Mouse (Mus musculus) hindbrain, embryonic 11.5 days (tissue): ENCODE measurements around the gene Cdca3. TPM values are rescaled to one million over a fixed set of nuclear protein-coding genes. Genes with fewer than 3 reads are reported as not detected.

Experiments used
- ATAC-seq: fragments of 200-750 bp; cut with Nextera tagmentation; 2 replicates; pipeline ENCODE4 v1.8.0; 2017; ENCODE audit warnings: mild to moderate bottlenecking, moderate TSS enrichment, moderate library complexity; ENCODE audit not compliant: low FRiP score
- DNase-seq: peaks from one replicate; pipeline ENCODE4 v3.0.0-alpha.2; 2015; ENCODE audit warnings: low spot score
- H3K27ac ChIP-seq: fragments of 300-500 bp; sonication (generic); 2 replicates; pipeline ENCODE4 v1.5.1; 2014; ENCODE audit warnings: mild to moderate bottlenecking, low read depth, low read length
- H3K27me3 ChIP-seq: fragments of 300-500 bp; sonication (generic); 2 replicates; pipeline ENCODE4 v1.6.1; 2014; ENCODE audit warnings: mild to moderate bottlenecking, low read length, moderate library complexity, mixed read lengths; ENCODE audit not compliant: control insufficient read depth, insufficient read depth
- H3K36me3 ChIP-seq: fragments of 300-500 bp; sonication (generic); 2 replicates; pipeline ENCODE4 v1.6.1; 2014; ENCODE audit warnings: mild to moderate bottlenecking, low read length, moderate library complexity, mixed read lengths; ENCODE audit not compliant: control insufficient read depth, insufficient read depth
- H3K4me1 ChIP-seq: fragments of 300-500 bp; sonication (generic); replicated peaks from 2 replicates; pipeline ENCODE4 v1.6.1; 2014; ENCODE audit warnings: low read length, mixed read lengths; ENCODE audit not compliant: control insufficient read depth, insufficient read depth
- H3K4me2 ChIP-seq: fragments of 300-500 bp; sonication (generic); replicated peaks from 2 replicates; pipeline ENCODE4 v1.6.1; 2014; ENCODE audit warnings: mild to moderate bottlenecking, low read depth, low read length
- H3K4me3 ChIP-seq: fragments of 300-500 bp; sonication (generic); 2 replicates; pipeline ENCODE4 v1.5.1; 2014; ENCODE audit warnings: low read depth, low read length
- H3K9ac ChIP-seq: fragments of 300-500 bp; sonication (generic); 2 replicates; pipeline ENCODE4 v1.6.1; 2014; ENCODE audit warnings: low read depth, low read length
- H3K9me3 ChIP-seq: fragments of 300-500 bp; sonication (generic); 2 replicates; pipeline ENCODE4 v1.6.1; 2016; ENCODE audit warnings: low read length; ENCODE audit not compliant: control insufficient read depth
- WGBS: fragments of 180-500 bp; shearing (Covaris S2); extraction: QIAGEN DNeasy Blood & Tissue Kit; methylation state at CpG from one replicate; pipeline ENCODE4 v1.1.7; 2014; 5-methylcytosine and 5-hydroxymethylcytosine counted together
- polyA plus RNA-seq: library from polyadenylated mRNA; unstranded; fragments of >200 nt; fragmentation: Nextera tagmentation; extraction: Ambion mirVana; gene quantifications from 2 replicates; pipeline ENCODE4 v1.2.1, GENCODE M21; 2014

The Cdca3 gene
- polyA plus RNA-seq, 1 experiment from 2014 or later, result 193 TPM

DNA sequence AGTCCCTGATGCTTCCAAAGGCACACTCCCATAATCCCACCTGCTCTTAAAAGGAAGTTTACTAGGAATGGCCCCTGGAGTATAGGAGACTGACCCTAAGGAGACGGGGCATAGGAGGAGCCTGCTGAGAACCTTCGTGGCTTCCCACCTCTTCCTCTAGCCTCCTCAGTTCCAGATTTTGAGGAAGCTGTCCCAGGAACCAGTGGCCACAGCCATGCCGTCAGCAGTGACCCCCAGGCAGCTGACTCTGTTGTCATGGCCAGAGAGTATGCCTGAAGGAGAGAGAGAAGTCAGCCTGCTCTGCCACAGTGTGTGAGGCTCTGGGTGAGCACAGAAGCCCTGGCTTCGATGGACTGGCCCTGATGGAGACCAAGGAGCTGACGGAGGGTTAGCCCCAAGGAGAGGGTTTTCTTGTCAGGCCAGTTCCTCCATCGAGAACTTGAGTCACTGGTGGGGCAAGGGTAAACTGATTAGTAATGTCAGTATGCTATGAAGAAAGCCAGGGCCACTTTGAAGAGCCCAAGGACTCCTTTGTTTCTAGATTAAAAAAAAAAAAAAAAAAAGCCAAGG, 5.2 kb downstream of the Cdca3 start:
- DNase-seq, result no peak

DNA sequence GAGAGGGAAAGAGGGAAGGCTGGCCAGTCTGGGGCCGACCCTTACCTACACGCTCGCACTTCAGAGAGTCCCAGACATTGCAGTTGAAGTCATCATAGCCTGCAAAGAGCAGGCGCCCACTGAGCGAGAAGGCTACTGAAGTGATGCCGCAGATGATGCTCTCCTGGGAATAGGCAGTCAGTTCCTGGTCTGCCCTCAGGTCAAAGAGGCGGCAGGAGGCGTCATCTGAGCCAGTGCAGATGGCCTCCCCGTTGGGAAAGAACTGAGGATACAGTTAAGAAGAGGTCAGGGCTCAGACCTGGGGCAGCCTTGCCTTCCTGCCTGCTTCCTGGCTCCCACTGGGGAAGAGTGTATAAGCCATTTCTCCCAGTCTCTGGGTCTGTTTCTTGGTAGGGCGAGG, 6.2 kb downstream of the Cdca3 start:
- no peak for ATAC-seq
- H3K27ac ChIP-seq, result no peak overlapping the region
- H3K4me1 ChIP-seq, result peaks cover 10% of the 10 kb centered on the region
- H3K27me3 ChIP-seq, result no peaks in the 10 kb centered on the region
- no peak for DNase-seq
- H3K9me3 ChIP-seq, result no peaks in the 10 kb centered on the region
- H3K4me3 ChIP-seq, result no peak overlapping the region
- H3K9ac ChIP-seq, result no peak overlapping the region
- WGBS, result 54% methylated on average over 10 of the region's 10 CpGs
- no peak overlapping the region for H3K4me2 ChIP-seq
- 0 out of 2 replicates have a peak, but pooled peaks cover 3% of the 10 kb centered on the region for H3K36me3 ChIP-seq

More for the DNA sequence above, 5.2 kb downstream of the Cdca3 start:
- H3K4me3 ChIP-seq, result no peak overlapping the region
- no peak overlapping the region for H3K4me2 ChIP-seq
- no peak overlapping the region for H3K27ac ChIP-seq
- ATAC-seq, result no peak
- H3K27me3 ChIP-seq, result no peaks in the 10 kb centered on the region
- 0 out of 2 replicates have a peak, but pooled peaks cover 3% of the 10 kb centered on the region for H3K36me3 ChIP-seq
- H3K9me3 ChIP-seq, result no peaks in the 10 kb centered on the region
- H3K4me1 ChIP-seq, result 0 out of 2 replicates have a peak, but pooled peaks cover 7% of the 10 kb centered on the region
- WGBS, result 86% methylated on average over 6 of the region's 6 CpGs
- H3K9ac ChIP-seq, result no peak overlapping the region

DNA sequence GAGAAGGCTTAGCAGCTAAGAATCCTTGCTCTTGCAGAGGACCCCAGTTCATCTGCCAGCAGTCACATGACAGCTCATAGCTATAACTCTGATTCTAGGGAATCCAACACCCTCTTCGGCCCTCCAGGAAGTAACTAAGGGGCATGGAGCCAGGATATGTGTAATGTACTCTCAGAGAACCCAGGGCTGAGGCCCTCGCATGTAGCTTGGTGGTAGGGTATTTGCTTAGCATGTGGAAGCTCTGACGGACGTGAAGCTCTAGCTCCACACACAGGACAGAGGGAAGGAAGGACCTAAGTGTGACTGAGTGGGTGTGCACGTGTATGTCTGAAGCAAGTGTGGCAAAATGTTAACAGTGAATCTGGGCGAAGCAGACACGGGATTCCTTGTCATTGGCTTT, 7.1 kb downstream of the Cdca3 start:
- ATAC-seq (no peak), DNase-seq (no peak)
- WGBS, result 81% methylated on average over 7 of the region's 7 CpGs
- no peak overlapping the region for H3K9ac ChIP-seq
- no peak overlapping the region for H3K4me2 ChIP-seq
- H3K9me3 ChIP-seq, result no peaks in the 10 kb centered on the region
- H3K27me3 ChIP-seq, result no peaks in the 10 kb centered on the region
- H3K27ac ChIP-seq, result no peak overlapping the region
- H3K4me3 ChIP-seq, result no peak overlapping the region
- H3K36me3 ChIP-seq, result peaks cover 3% of the 10 kb centered on the region; the same call in 1 of the 2 replicates
- H3K4me1 ChIP-seq, result peaks cover 8% of the 10 kb centered on the region

DNA sequence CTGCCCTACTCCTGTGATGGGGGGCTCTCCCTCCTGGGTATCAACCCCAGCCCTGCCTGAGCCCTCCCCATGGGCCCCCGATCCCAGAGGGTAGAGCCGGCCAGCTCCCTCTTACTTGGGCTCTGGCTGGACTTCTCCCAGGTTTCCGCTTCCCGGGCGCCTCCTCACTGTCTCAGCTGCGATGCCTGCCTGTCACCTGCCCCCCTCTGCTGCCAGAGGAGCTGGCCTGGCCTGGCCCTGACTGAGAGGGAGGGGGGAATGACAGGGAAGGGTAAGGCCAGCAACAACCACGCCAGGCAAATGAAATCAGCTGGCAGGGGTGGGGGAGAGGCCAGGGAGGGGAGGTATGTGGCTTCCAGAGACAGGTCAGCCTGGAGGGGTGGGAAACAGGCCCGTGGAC, 10.5 kb downstream of the Cdca3 start:
- Histone ChIP-seq H3K9ac (peak overlapping the region; percentile 3; the same call in 1 of the 2 replicates), H3K4me2 (no peak overlapping the region), H3K4me1 (peaks cover 5% of the 10 kb centered on the region), H3K27me3 (no peaks in the 10 kb centered on the region), H3K9me3 (no peaks in the 10 kb centered on the region), H3K36me3 (no peaks in the 10 kb centered on the region; the same call in 1 of the 2 replicates), H3K27ac (no peak overlapping the region), H3K4me3 (no peak overlapping the region)
- ATAC-seq (peak; percentile 43; the same call in 1 of the 2 replicates), DNase-seq (no peak)
- WGBS, result 18% methylated on average over 8 of the region's 8 CpGs

DNA sequence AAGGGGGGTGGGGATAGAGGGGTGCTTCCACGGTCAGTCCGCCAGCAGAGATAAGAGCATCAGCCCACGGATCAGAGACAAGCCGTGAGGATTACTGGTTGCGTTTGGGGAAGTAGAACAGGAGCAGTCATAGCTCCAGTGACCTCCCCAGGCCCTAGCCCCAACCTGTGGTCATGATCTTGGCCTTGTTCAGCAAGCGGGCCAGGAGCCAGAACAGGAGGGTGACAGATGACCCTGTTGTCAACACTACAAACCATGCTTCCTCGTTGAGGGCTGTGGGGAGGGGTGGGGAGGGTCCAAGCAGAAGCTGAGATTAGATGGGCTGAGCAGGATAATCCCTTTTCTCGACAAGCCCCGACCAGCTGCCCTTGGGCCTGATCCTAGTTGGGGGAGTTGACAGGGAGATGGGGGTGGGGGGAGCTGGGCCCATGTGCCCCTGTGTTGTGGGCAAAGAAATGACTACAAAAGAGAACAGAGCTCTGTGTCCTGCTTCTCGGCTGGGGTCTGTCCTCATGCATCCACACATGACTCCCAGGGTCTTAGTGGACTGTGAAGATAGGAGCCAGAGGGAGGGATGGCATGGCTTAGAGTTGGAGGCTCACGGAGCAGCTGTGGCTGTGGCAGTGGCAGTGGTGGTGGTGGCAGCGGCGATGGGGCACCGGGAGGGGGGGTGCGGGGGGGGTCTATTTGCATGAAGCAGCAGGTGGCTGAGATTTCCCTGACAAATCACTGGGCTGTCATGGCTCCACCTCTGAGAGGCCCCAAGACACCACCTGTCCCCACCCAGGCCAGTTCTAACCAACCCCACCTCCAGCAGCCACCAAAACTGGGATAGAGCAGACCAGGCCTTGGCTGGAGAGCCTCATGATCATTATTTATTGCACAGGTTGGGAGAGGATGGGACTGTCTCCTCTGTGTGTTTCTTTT, 11.2 kb downstream of the Cdca3 start, which contains the start of gene Gnb3:
Gnb3 (minus strand) TSS at position 35 of the 927 bp plus-strand sequence.
- Histone ChIP-seq H3K4me1 (peaks cover 5% of the 10 kb centered on the region), H3K27me3 (no peaks in the 10 kb centered on the region), H3K4me3 (no peak within 1 kb of the TSS), H3K36me3 (no peaks in the 10 kb centered on the region; the same call in 1 of the 2 replicates), H3K9ac (peak within 1 kb of the TSS; percentile 3; the same call in 1 of the 2 replicates), H3K4me2 (no peak within 1 kb of the TSS), H3K27ac (no peak within 1 kb of the TSS), H3K9me3 (no peaks in the 10 kb centered on the region)
- WGBS, result 30% methylated on average over 15 of the region's 15 CpGs
- DNase-seq (no peak), ATAC-seq (no peak)

GRCm38 (mm10) chr6:124847305-124847704, 18.0 kb downstream of the Cdca3 start:
- Histone ChIP-seq H3K4me2 (no peak overlapping the region), H3K9me3 (no peaks in the 10 kb centered on the region), H3K4me1 (no peaks in the 10 kb centered on the region), H3K36me3 (no peaks in the 10 kb centered on the region), H3K27me3 (no peaks in the 10 kb centered on the region), H3K27ac (no peak overlapping the region), H3K9ac (no peak overlapping the region), H3K4me3 (no peak overlapping the region)
- 9% methylated on average over 9 of the region's 9 CpGs for WGBS
- ATAC-seq (peak; percentile 85), DNase-seq (peak; percentile 99)

DNA sequence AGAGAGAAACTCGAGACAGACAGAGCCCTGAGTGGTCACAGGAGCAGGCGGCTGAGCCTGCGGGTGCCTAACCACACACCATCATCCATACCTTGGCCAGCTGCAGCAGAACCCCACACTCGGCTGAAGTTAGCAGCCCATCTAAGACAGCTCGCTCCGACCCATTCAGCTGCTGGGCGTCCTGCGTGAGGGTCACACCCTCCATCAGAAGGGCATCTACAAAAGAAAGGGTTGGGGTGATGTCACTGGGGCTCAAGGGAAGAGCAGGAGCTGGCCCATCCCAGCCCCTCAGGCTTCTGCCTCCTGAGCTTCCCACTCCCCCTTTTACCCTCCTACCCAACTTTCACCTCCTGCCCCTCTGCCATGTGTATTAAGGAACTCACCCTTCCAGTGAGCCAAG, 21.2 kb downstream of the Cdca3 start:
- Histone ChIP-seq H3K9ac (no peak overlapping the region), H3K27me3 (no peaks in the 10 kb centered on the region), H3K27ac (no peak overlapping the region), H3K4me1 (no peaks in the 10 kb centered on the region), H3K4me3 (no peak overlapping the region), H3K9me3 (no peaks in the 10 kb centered on the region), H3K36me3 (no peaks in the 10 kb centered on the region), H3K4me2 (no peak overlapping the region)
- 62% methylated on average over 8 of the region's 8 CpGs for WGBS
- DNase-seq (no peak), ATAC-seq (no peak)

- ATAC-seq, result no peak
- Histone ChIP-seq H3K27me3 (no peaks in the 10 kb centered on the region), H3K4me3 (no peak overlapping the region), H3K4me1 (0 out of 2 replicates have a peak, but pooled peaks cover 2% of the 10 kb centered on the region), H3K4me2 (no peak overlapping the region), H3K9ac (no peak overlapping the region), H3K9me3 (no peaks in the 10 kb centered on the region), H3K36me3 (no peaks in the 10 kb centered on the region), H3K27ac (no peak overlapping the region)
- no peak for DNase-seq
- WGBS, result 75% methylated on average over 12 of the region's 12 CpGs
These were observed 25.3 kb downstream of the Cdca3 start for GRCm38 (mm10) chr6:124854647-124855046.
